Mouse (Mus musculus): ENCODE measurements around the gene Rhof. TPM values are rescaled to one million over a fixed set of nuclear protein-coding genes. Genes with fewer than 3 reads are reported as not detected.
A peak's percentile ranks its signal among the peaks of the same experiment; 100 is the strongest.

Gene Rhof
- polyA plus RNA-seq, 1 experiment from 2014 or later = 2.2 TPM

GRCm38 (mm10) chr5:123110296-123110721 lies 22.2 kb downstream of the Rhof start:
- H3K27me3 ChIP-seq (ENCODE audit: insufficient read depth, poor library complexity, severe bottlenecking) = no peaks in the 10 kb centered on the region
- no peak overlapping the region for H3K4me3 ChIP-seq
- no peaks in the 10 kb centered on the region for H3K9me3 ChIP-seq
- peaks cover 34% of the 10 kb centered on the region for H3K4me1 ChIP-seq (replicated peaks)
- 79% methylated on average over 13 of the region's 13 CpGs for WGBS
- peak overlapping the region; percentile 53 for H3K27ac ChIP-seq
- no peak for DNase-seq (ENCODE audit: low spot score)
- H3K36me3 ChIP-seq = no peaks in the 10 kb centered on the region

GRCm38 (mm10) chr5:123109452-123110203 lies 22.9 kb downstream of the Rhof start:
- H3K9me3 ChIP-seq = no peaks in the 10 kb centered on the region
- no peaks in the 10 kb centered on the region for H3K27me3 ChIP-seq (ENCODE audit: insufficient read depth, poor library complexity, severe bottlenecking)
- H3K4me3 ChIP-seq = peak overlapping the region; percentile 20; the same call in 1 of the 2 replicates
- peak overlapping the region; percentile 53 for H3K27ac ChIP-seq
- 31% methylated on average over 13 of the region's 13 CpGs for WGBS
- H3K36me3 ChIP-seq = 0 out of 2 replicates have a peak, but pooled peaks cover 1% of the 10 kb centered on the region
- H3K4me1 ChIP-seq (replicated peaks) = peaks cover 29% of the 10 kb centered on the region
- DNase-seq (ENCODE audit: low spot score) = peak; percentile 54

GRCm38 (mm10) chr5:123104769-123105168 lies 27.7 kb downstream of the Rhof start:
- no peak overlapping the region for H3K4me3 ChIP-seq
- WGBS = 84% methylated on average over 6 of the region's 6 CpGs
- peaks cover 14% of the 10 kb centered on the region; the same call in 1 of the 2 replicates for H3K36me3 ChIP-seq
- no peaks in the 10 kb centered on the region for H3K27me3 ChIP-seq (ENCODE audit: insufficient read depth, poor library complexity, severe bottlenecking)
- no peak overlapping the region for H3K27ac ChIP-seq
- H3K4me1 ChIP-seq (replicated peaks) = peaks cover 22% of the 10 kb centered on the region
- no peak for DNase-seq (ENCODE audit: low spot score)
- no peaks in the 10 kb centered on the region for H3K9me3 ChIP-seq

- Histone ChIP-seq H3K27me3 (ENCODE audit: insufficient read depth, poor library complexity, severe bottlenecking) (no peaks in the 10 kb centered on the region), H3K27ac (no peak overlapping the region; the same call in 1 of the 2 replicates), H3K4me1 (replicated peaks) (peaks cover 12% of the 10 kb centered on the region; the same call in 1 of the 2 replicates), H3K36me3 (peaks cover 15% of the 10 kb centered on the region; the same call in 1 of the 2 replicates), H3K9me3 (no peaks in the 10 kb centered on the region), H3K4me3 (no peak overlapping the region)
- WGBS = 76% methylated on average over 8 of the region's 8 CpGs
- no peak for DNase-seq (ENCODE audit: low spot score)
Observed at GRCm38 (mm10) chr5:123103556-123103955, 28.9 kb downstream of the Rhof start.

GRCm38 (mm10) chr5:123102376-123102775 lies 30.1 kb downstream of the Rhof start:
- no peaks in the 10 kb centered on the region for H3K27me3 ChIP-seq (ENCODE audit: insufficient read depth, poor library complexity, severe bottlenecking)
- DNase-seq (ENCODE audit: low spot score) = no peak
- no peak overlapping the region for H3K4me3 ChIP-seq
- peaks cover 12% of the 10 kb centered on the region; the same call in 1 of the 2 replicates for H3K4me1 ChIP-seq (replicated peaks)
- 76% methylated on average over 7 of the region's 7 CpGs for WGBS
- 0 out of 2 replicates have a peak overlapping the region, but pooled peaks have one; percentile 41 for H3K27ac ChIP-seq
- no peaks in the 10 kb centered on the region for H3K9me3 ChIP-seq
- H3K36me3 ChIP-seq = peaks cover 15% of the 10 kb centered on the region; the same call in 1 of the 2 replicates

GRCm38 (mm10) chr5:123098487-123098886 lies 34.0 kb downstream of the Rhof start:
- peaks cover 15% of the 10 kb centered on the region; the same call in 1 of the 2 replicates for H3K4me1 ChIP-seq (replicated peaks)
- no peaks in the 10 kb centered on the region for H3K9me3 ChIP-seq
- peaks cover 12% of the 10 kb centered on the region; the same call in 1 of the 2 replicates for H3K36me3 ChIP-seq
- DNase-seq (ENCODE audit: low spot score) = no peak
- no peak overlapping the region for H3K27ac ChIP-seq
- WGBS = 84% methylated on average over 2 of the region's 2 CpGs
- no peak overlapping the region for H3K4me3 ChIP-seq
- no peaks in the 10 kb centered on the region for H3K27me3 ChIP-seq (ENCODE audit: insufficient read depth, poor library complexity, severe bottlenecking)

GRCm38 (mm10) chr5:123096299-123096698 lies 36.2 kb downstream of the Rhof start:
- DNase-seq (ENCODE audit: low spot score) = no peak
- WGBS = 89% methylated on average over 8 of the region's 8 CpGs
- Histone ChIP-seq H3K9me3 (no peaks in the 10 kb centered on the region), H3K4me3 (no peak overlapping the region), H3K27ac (no peak overlapping the region), H3K36me3 (peaks cover 6% of the 10 kb centered on the region; the same call in 1 of the 2 replicates), H3K4me1 (replicated peaks) (0 out of 2 replicates have a peak, but pooled peaks cover 10% of the 10 kb centered on the region), H3K27me3 (ENCODE audit: insufficient read depth, poor library complexity, severe bottlenecking) (no peaks in the 10 kb centered on the region)

- Histone ChIP-seq H3K4me1 (replicated peaks) (0 out of 2 replicates have a peak, but pooled peaks cover 10% of the 10 kb centered on the region), H3K27me3 (ENCODE audit: insufficient read depth, poor library complexity, severe bottlenecking) (no peaks in the 10 kb centered on the region), H3K36me3 (0 out of 2 replicates have a peak, but pooled peaks cover 3% of the 10 kb centered on the region), H3K27ac (0 out of 2 replicates have a peak overlapping the region, but pooled peaks have one; percentile 16), H3K9me3 (0 out of 2 replicates have a peak, but pooled peaks cover 2% of the 10 kb centered on the region), H3K4me3 (no peak overlapping the region)
- no peak for DNase-seq (ENCODE audit: low spot score)
- WGBS = 90% methylated on average over 25 of the region's 25 CpGs
Observed at GRCm38 (mm10) chr5:123094238-123094991, 38.1 kb downstream of the Rhof start.

- WGBS = 83% methylated on average over 14 of the region's 14 CpGs
- no peak for DNase-seq (ENCODE audit: low spot score)
- 0 out of 2 replicates have a peak overlapping the region, but pooled peaks have one; percentile 16 for H3K27ac ChIP-seq
- H3K27me3 ChIP-seq (ENCODE audit: insufficient read depth, poor library complexity, severe bottlenecking) = no peaks in the 10 kb centered on the region
- H3K9me3 ChIP-seq = 0 out of 2 replicates have a peak, but pooled peaks cover 3% of the 10 kb centered on the region
- H3K4me1 ChIP-seq (replicated peaks) = 0 out of 2 replicates have a peak, but pooled peaks cover 10% of the 10 kb centered on the region
- H3K36me3 ChIP-seq = 0 out of 2 replicates have a peak, but pooled peaks cover 5% of the 10 kb centered on the region
- no peak overlapping the region for H3K4me3 ChIP-seq
Observed at GRCm38 (mm10) chr5:123093077-123093633, 39.3 kb downstream of the Rhof start.

- Histone ChIP-seq H3K9me3 (0 out of 2 replicates have a peak, but pooled peaks cover 3% of the 10 kb centered on the region), H3K4me1 (replicated peaks) (0 out of 2 replicates have a peak, but pooled peaks cover 10% of the 10 kb centered on the region), H3K27ac (no peak overlapping the region), H3K4me3 (no peak overlapping the region), H3K27me3 (ENCODE audit: insufficient read depth, poor library complexity, severe bottlenecking) (no peaks in the 10 kb centered on the region), H3K36me3 (0 out of 2 replicates have a peak, but pooled peaks cover 5% of the 10 kb centered on the region)
- 87% methylated on average over 10 of the region's 10 CpGs for WGBS
- no peak for DNase-seq (ENCODE audit: low spot score)
Observed at GRCm38 (mm10) chr5:123090560-123091306, 41.8 kb downstream of the Rhof start.

GRCm38 (mm10) chr5:123088784-123089183 lies 43.7 kb downstream of the Rhof start:
- no peak for DNase-seq (ENCODE audit: low spot score)
- Histone ChIP-seq H3K27ac (no peak overlapping the region), H3K4me3 (no peak overlapping the region), H3K36me3 (0 out of 2 replicates have a peak, but pooled peaks cover 5% of the 10 kb centered on the region), H3K9me3 (0 out of 2 replicates have a peak, but pooled peaks cover 3% of the 10 kb centered on the region), H3K4me1 (replicated peaks) (0 out of 2 replicates have a peak, but pooled peaks cover 4% of the 10 kb centered on the region), H3K27me3 (ENCODE audit: insufficient read depth, poor library complexity, severe bottlenecking) (no peaks in the 10 kb centered on the region)
- 91% methylated on average over 4 of the region's 4 CpGs for WGBS

Measured in hindbrain, embryonic 10.5 days (tissue).